Mouse (Mus musculus): ENCODE results near the gene Idh2.
A peak's percentile ranks its signal among the peaks of the same experiment; 100 is the strongest.

The Idh2 gene

GRCm38 (mm10) chr7:80121083-80121482, 5.9 kb upstream of the Idh2 start:
- peak; percentile 77 for DNase-seq

- no peak for DNase-seq
These were observed 4.0 kb upstream of the Idh2 start for GRCm38 (mm10) chr7:80119198-80119597.

GRCm38 (mm10) chr7:80116158-80116557, 966 bp upstream of the Idh2 start:
- no peak for DNase-seq

GRCm38 (mm10) chr7:80114451-80115223, 555 bp downstream of the Idh2 start:
- peak; percentile 72 for DNase-seq

- DNase-seq, result peak; percentile 95
These were observed 1.2 kb downstream of the Idh2 start for GRCm38 (mm10) chr7:80113989-80114388.

- no peak for DNase-seq
These were observed 3.8 kb downstream of the Idh2 start for GRCm38 (mm10) chr7:80111066-80112045.

- no peak for DNase-seq
These were observed 8.8 kb downstream of the Idh2 start for GRCm38 (mm10) chr7:80106441-80106840.

GRCm38 (mm10) chr7:80105637-80106390, 9.4 kb downstream of the Idh2 start:
- no peak for DNase-seq

- no peak for DNase-seq
These were observed 11.9 kb downstream of the Idh2 start for GRCm38 (mm10) chr7:80103335-80103734.

GRCm38 (mm10) chr7:80098389-80098976, 16.7 kb downstream of the Idh2 start:
- DNase-seq, result no peak

- DNase-seq, result no peak
These were observed 19.4 kb downstream of the Idh2 start for GRCm38 (mm10) chr7:80095598-80096309.

GRCm38 (mm10) chr7:80094481-80094880, 20.7 kb downstream of the Idh2 start:
- DNase-seq, result no peak

- DNase-seq, result no peak
These were observed 22.7 kb downstream of the Idh2 start for GRCm38 (mm10) chr7:80092351-80093046.

- DNase-seq, result no peak
These were observed 23.4 kb downstream of the Idh2 start for GRCm38 (mm10) chr7:80091866-80092210.

- no peak for DNase-seq
These were observed 24.0 kb downstream of the Idh2 start for GRCm38 (mm10) chr7:80091004-80091865.

GRCm38 (mm10) chr7:80090191-80091003, 24.8 kb downstream of the Idh2 start:
- DNase-seq, result no peak

- no peak for DNase-seq
These were observed 27.0 kb downstream of the Idh2 start for GRCm38 (mm10) chr7:80088191-80088590.

GRCm38 (mm10) chr7:80085970-80086715, 29.0 kb downstream of the Idh2 start:
- DNase-seq, result peak; percentile 71

GRCm38 (mm10) chr7:80084484-80084931, 30.7 kb downstream of the Idh2 start:
- no peak for DNase-seq
